20 mouse cellular contexts compared by ENCODE assay signal in genomic region chr4:106314291-106314690, GRCm38 (mm10). TPM values are rescaled to one million over a fixed set of nuclear protein-coding genes. Genes with fewer than 3 reads are reported as not detected.
DNase-seq lines count a peak whose midpoint lies in the region; ATAC-seq and TF ChIP-seq lines count a peak whose summit lies in the region.
"Had no signal": no experiment of that assay in that cellular context is flagged by ENCODE, and none has a peak within 500 bp of the region (broad histone marks: within the 10 kb centered on the region; RNA-seq: fewer than 3 reads in every experiment).

No protein-coding gene starts in this region.

- H3K27me3 ChIP-seq in spleen, adult 2 months (ENCODE audit: control insufficient read depth, insufficient read depth, low read length): 0 out of 2 replicates have a peak, but pooled peaks cover 1% of the 10 kb centered on the region
- H3K27me3 ChIP-seq: hindbrain, embryonic 15.5 days; limb, embryonic 12.5 days; neural tube, embryonic 15.5 days had no signal

- peak; percentile 27; the same call in 1 of the 2 replicates for TF ChIP-seq POLR2A in spleen, adult 2 months (IDR thresholded peaks at IDR 0.05; ENCODE audit: low read depth, low read length)

- no peak for TF ChIP-seq CTCF in spleen, adult 2 months (IDR thresholded peaks at IDR 0.05; ENCODE audit: extremely low read depth, insufficient read depth, insufficient read length, insufficient replicate concordance)

- peaks cover 27% of the 10 kb centered on the region for H3K4me1 ChIP-seq in spleen, adult 2 months (ENCODE audit: control insufficient read depth, insufficient read depth, insufficient read length)

- DNase-seq in CD4-positive, CD25-positive, alpha-beta regulatory T cell, adult 2 months (ENCODE audit: low read depth, low spot score): peak; percentile 43
- DNase-seq in spleen, adult 2 months (ENCODE audit: low read depth in 1 of 2, low spot score in 2 of 2): peak in 1 of 2 experiments; percentile 65
- no peak for DNase-seq in spleen, adult 12 weeks (ENCODE audit: low spot score)
- peak; percentile 78 to 79 for DNase-seq in spleen, postnatal 36 days (ENCODE audit: low spot score in 2 of 2)
- peak; percentile 38 for DNase-seq in thymus, postnatal 4 days
- no peak for DNase-seq in left cerebral cortex, adult 18-20 months (ENCODE audit: low spot score in 2 of 2)
- DNase-seq in kidney, postnatal 25 days: no peak
- DNase-seq: adrenal gland, postnatal 14 days; cerebellum, postnatal 10 days; gastrocnemius, postnatal 10 days; heart, postnatal 10 days; kidney, adult 18-20 months; kidney, postnatal 4 days; layer of hippocampus, postnatal 36 days; right cerebral cortex, adult 18-20 months had no signal

- peak overlapping the region; percentile 57 for H3K27ac ChIP-seq in spleen, adult 2 months (ENCODE audit: insufficient read depth, low read length)
- H3K27ac ChIP-seq: hindbrain, embryonic 15.5 days; limb, embryonic 12.5 days; neural tube, embryonic 15.5 days had no signal

- H3K36me3 ChIP-seq in spleen, adult 2 months (ENCODE audit: control insufficient read depth, insufficient read depth, low read length): no peaks in the 10 kb centered on the region
- H3K36me3 ChIP-seq: hindbrain, embryonic 15.5 days; limb, embryonic 12.5 days; neural tube, embryonic 15.5 days had no signal

- no peak for ATAC-seq in CD4-positive, CD25-positive, alpha-beta regulatory T cell, adult 4 months
- ATAC-seq: lung, postnatal 0 days had no signal

- H3K4me3 ChIP-seq in spleen, adult 2 months (ENCODE audit: extremely low read depth, insufficient read depth, insufficient read length): no peak overlapping the region
- H3K4me3 ChIP-seq: limb, embryonic 12.5 days had no signal

RNA-seq across cellular contexts. Expression of gene Usp24, which starts 1.7 kb away (rescaled TPM):
- 10 to 100 TPM in 1 of 2 experiments, 1 to 10 TPM in 1; 9.9 to 12.9 TPM for polyA plus RNA-seq in CD4-positive, CD25-positive, alpha-beta regulatory T cell, adult 4 months (2017; shearing (Covaris generic))
- polyA plus RNA-seq in spleen, adult 2 months (2012; rRNA removed): 12.1 and 12.8 TPM in 2 replicates
- total RNA-seq in left cerebral cortex, adult 18-20 months (2021): 10 to 100 TPM; 39.3 to 39.4 TPM

Comparison
In these comparisons a context has a peak if more than half of its experiments do, and no peak if none do; other contexts are left out.
1. DNase-seq: peak in CD4-positive, CD25-positive, alpha-beta regulatory T cell, adult 2 months (single experiment), spleen, postnatal 36 days (2 of 2) and thymus, postnatal 4 days (single experiment); none in spleen, adult 12 weeks (single experiment), left cerebral cortex, adult 18-20 months (0 of 2) and kidney, postnatal 25 days (0 of 2).